Mouse (Mus musculus) MEL (cell line): ENCODE data around the gene Traf6. TPM values are rescaled to one million over a fixed set of nuclear protein-coding genes. Genes with fewer than 3 reads are reported as not detected.

ENCODE experiments used
- DNase-seq: peaks from one replicate; pipeline ENCODE4 v3.0.0; 2011; ENCODE audit warnings: low read depth, low spot score
- H3K27ac ChIP-seq: 2 replicates; pipeline ENCODE4 v1.5.1; 2012; ENCODE audit warnings: low read depth, mild to moderate bottlenecking, control low read depth, low read length, moderate library complexity; ENCODE audit not compliant: control insufficient read depth
- H3K27me3 ChIP-seq, 2 experiments: fragments of 150-350 bp in 1 of 2; sonication (generic) in 1 of 2; 2 replicates each; pipeline ENCODE4 v1.6.1; 2012; ENCODE audit warnings: low read length in 2 of 2, mild to moderate bottlenecking in 2 of 2, improper control_type of control experiment in 1 of 2, moderate library complexity in 1 of 2; ENCODE audit not compliant: insufficient read depth in 2 of 2, control insufficient read depth in 1 of 2
- H3K36me3 ChIP-seq, 2 experiments: 2 replicates each; pipeline ENCODE4 v1.6.1; 2012 to 2014; ENCODE audit warnings: low read length in 2 of 2, improper control_type of control experiment in 1 of 2, inconsistent platforms in 1 of 2, mild to moderate bottlenecking in 1 of 2; ENCODE audit not compliant: insufficient read depth in 2 of 2, control insufficient read depth in 1 of 2
- H3K4me1 ChIP-seq, 2 experiments: fragments of 150-350 bp in 1 of 2; sonication (generic) in 1 of 2; 2 replicates each; pipeline ENCODE4 v1.6.1; 2012; ENCODE audit warnings: low read length in 2 of 2, improper control_type of control experiment in 1 of 2, mild to moderate bottlenecking in 1 of 2; ENCODE audit not compliant: insufficient read depth in 2 of 2, control insufficient read depth in 1 of 2
- H3K4me3 ChIP-seq, 2 experiments: fragments of 150-350 bp in 1 of 2; sonication (generic) in 1 of 2; 2 replicates each; pipeline ENCODE4 v1.5.1; 2012; ENCODE audit warnings: low read depth in 2 of 2, low read length in 2 of 2, mild to moderate bottlenecking in 2 of 2, moderate library complexity in 2 of 2, control low read depth in 1 of 2, improper control_type of control experiment in 1 of 2; ENCODE audit not compliant: control insufficient read depth in 1 of 2, insufficient read depth in 1 of 2
- H3K79me2 ChIP-seq: 2 replicates; pipeline ENCODE4 v1.6.1; 2012; ENCODE audit warnings: mild to moderate bottlenecking, low read length, moderate library complexity; ENCODE audit not compliant: control insufficient read depth, poor library complexity, insufficient read depth
- H3K9ac ChIP-seq: 2 replicates; pipeline ENCODE4 v1.6.1; 2012; ENCODE audit warnings: low read depth, mild to moderate bottlenecking, control low read depth, low read length, moderate library complexity; ENCODE audit not compliant: control insufficient read depth, poor library complexity, severe bottlenecking
- H3K9me3 ChIP-seq: fragments of 150-350 bp; sonication (generic); replicated peaks from 2 replicates; pipeline ENCODE4 v1.6.1; 2012; ENCODE audit warnings: mild to moderate bottlenecking, low read length, improper control_type of control experiment, moderate library complexity; ENCODE audit not compliant: insufficient read depth
- BHLHE40 ChIP-seq: IDR thresholded peaks from 2 replicates; pipeline ENCODE4 v1.6.1; 2012; ENCODE audit warnings: low read depth, mild to moderate bottlenecking, inconsistent platforms, low read length, improper control_type of control experiment, borderline replicate concordance
- CHD2 ChIP-seq: IDR thresholded peaks from 2 replicates; pipeline ENCODE4 v1.6.1; 2011; ENCODE audit warnings: low read length, improper control_type of control experiment
- CTCF ChIP-seq, 3 experiments: IDR thresholded peaks in 2 of 3; conservative IDR thresholded peaks in 1 of 3; 2 replicates each; pipeline ENCODE4 v1.5.1; 2011 to 2012; ENCODE audit warnings: low read length in 3 of 3, low read depth in 2 of 3, mild to moderate bottlenecking in 2 of 3, improper control_type of control experiment in 1 of 3, inconsistent platforms in 1 of 3, mixed read lengths in 1 of 3, moderate library complexity in 1 of 3; ENCODE audit not compliant: control insufficient read depth in 1 of 3, insufficient read depth in 1 of 3, poor library complexity in 1 of 3, severe bottlenecking in 1 of 3
- E2F4 ChIP-seq: IDR thresholded peaks from 2 replicates; pipeline ENCODE4 v1.6.1; 2011; ENCODE audit warnings: low read depth, low read length, improper control_type of control experiment, borderline replicate concordance
- ELF1 ChIP-seq: IDR thresholded peaks from 2 replicates; pipeline ENCODE4 v1.6.1; 2014; ENCODE audit warnings: low read depth, mild to moderate bottlenecking, inconsistent platforms, low read length, improper control_type of control experiment, moderate library complexity
- EP300 ChIP-seq, 2 experiments: IDR thresholded peaks; 2 replicates each; pipeline ENCODE4 v1.6.1; 2011; ENCODE audit warnings: improper control_type of control experiment in 2 of 2, low read length in 2 of 2, low read depth in 1 of 2, mild to moderate bottlenecking in 1 of 2
- ETS1 ChIP-seq: IDR thresholded peaks from 2 replicates; pipeline ENCODE4 v1.6.1; 2012; ENCODE audit warnings: low read depth, mild to moderate bottlenecking, inconsistent platforms, low read length, improper control_type of control experiment, moderate library complexity
- GATA1 ChIP-seq: IDR thresholded peaks from 2 replicates; pipeline ENCODE4 v1.6.1; 2011; ENCODE audit warnings: low read depth, low read length, improper control_type of control experiment
- MAX ChIP-seq: IDR thresholded peaks from 2 replicates; pipeline ENCODE4 v1.6.1; 2011; ENCODE audit warnings: low read length, improper control_type of control experiment
- MAZ ChIP-seq: IDR thresholded peaks from 2 replicates; pipeline ENCODE4 v1.6.1; 2012; ENCODE audit warnings: low read depth, mild to moderate bottlenecking, inconsistent platforms, low read length, improper control_type of control experiment
- MEF2A ChIP-seq: IDR thresholded peaks from 2 replicates; pipeline ENCODE4 v1.6.1; 2014; ENCODE audit warnings: low read depth, mild to moderate bottlenecking, inconsistent platforms, low read length, improper control_type of control experiment; ENCODE audit not compliant: poor library complexity, insufficient replicate concordance, severe bottlenecking; ENCODE audit errors: extremely low read depth
- MYB ChIP-seq: IDR thresholded peaks from 2 replicates; pipeline ENCODE4 v1.6.1; 2011; ENCODE audit warnings: mild to moderate bottlenecking, low read depth, low read length, improper control_type of control experiment
- NRF1 ChIP-seq: IDR thresholded peaks from 2 replicates; pipeline ENCODE4 v1.6.1; 2014; ENCODE audit warnings: low read depth, mild to moderate bottlenecking, inconsistent platforms, low read length, improper control_type of control experiment, moderate library complexity; ENCODE audit not compliant: poor library complexity, insufficient read depth, severe bottlenecking
- POLR2AphosphoS2 ChIP-seq: IDR thresholded peaks from 2 replicates; pipeline ENCODE4 v1.6.1; 2011; ENCODE audit warnings: low read length, improper control_type of control experiment
- POLR2AphosphoS5 ChIP-seq: IDR thresholded peaks from 2 replicates; pipeline ENCODE4 v1.6.1; 2012; ENCODE audit warnings: low read depth, borderline replicate concordance, mild to moderate bottlenecking, inconsistent platforms, low read length, moderate library complexity, mixed read lengths
- RCOR1 ChIP-seq: IDR thresholded peaks from 2 replicates; pipeline ENCODE4 v1.6.1; 2012; ENCODE audit warnings: low read depth, mild to moderate bottlenecking, inconsistent platforms, low read length, improper control_type of control experiment
- SIN3A ChIP-seq: IDR thresholded peaks from 2 replicates; pipeline ENCODE4 v1.6.1; 2012; ENCODE audit warnings: low read length, improper control_type of control experiment, inconsistent platforms
- TAL1 ChIP-seq: IDR thresholded peaks from 2 replicates; pipeline ENCODE4 v1.6.1; 2012; ENCODE audit warnings: mild to moderate bottlenecking, inconsistent platforms, low read length, moderate library complexity, mixed read lengths
- TCF12 ChIP-seq: IDR thresholded peaks from 2 replicates; pipeline ENCODE4 v1.6.1; 2014; ENCODE audit warnings: low read depth, mild to moderate bottlenecking, inconsistent platforms, low read length, improper control_type of control experiment, moderate library complexity
- UBTF ChIP-seq: IDR thresholded peaks from 2 replicates; pipeline ENCODE4 v1.6.1; 2012; ENCODE audit warnings: low read depth, mild to moderate bottlenecking, inconsistent platforms, low read length, improper control_type of control experiment, moderate library complexity, borderline replicate concordance; ENCODE audit not compliant: insufficient read depth
- USF1 ChIP-seq: IDR thresholded peaks from 2 replicates; pipeline ENCODE4 v1.6.1; 2014; ENCODE audit warnings: low read depth, mild to moderate bottlenecking, inconsistent platforms, low read length, improper control_type of control experiment, moderate library complexity
- ZKSCAN1 ChIP-seq: IDR thresholded peaks from 2 replicates; pipeline ENCODE4 v1.6.1; 2012; ENCODE audit warnings: low read depth, mild to moderate bottlenecking, inconsistent platforms, low read length, improper control_type of control experiment, moderate library complexity
- polyA plus RNA-seq, 2 experiments: library from polyadenylated mRNA; stranded (reverse) in 1 of 2; unstranded in 1 of 2; fragments of >175 nt in 1 of 2; fragments of >200 nt in 1 of 2; gene quantifications; 2 replicates each; pipeline versions ENCODE4 v1.2.1 to v1.2.4; 2012; ENCODE audit warnings: low replicate concordance in 2 of 2, low read depth in 1 of 2; ENCODE audit not compliant: insufficient read length in 2 of 2, insufficient read depth in 1 of 2, missing spikeins in 1 of 2
- total RNA-seq: library from RNA; depleted of rRNA; stranded (reverse); fragments of 300-350 nt; gene quantifications from 2 replicates; pipeline ENCODE4 v1.2.3, GENCODE M21; 2012

Traf6 gene
- total and polyA plus RNA-seq, 3 experiments: 11.8 to 18.0 TPM; not detected in 1

DNA sequence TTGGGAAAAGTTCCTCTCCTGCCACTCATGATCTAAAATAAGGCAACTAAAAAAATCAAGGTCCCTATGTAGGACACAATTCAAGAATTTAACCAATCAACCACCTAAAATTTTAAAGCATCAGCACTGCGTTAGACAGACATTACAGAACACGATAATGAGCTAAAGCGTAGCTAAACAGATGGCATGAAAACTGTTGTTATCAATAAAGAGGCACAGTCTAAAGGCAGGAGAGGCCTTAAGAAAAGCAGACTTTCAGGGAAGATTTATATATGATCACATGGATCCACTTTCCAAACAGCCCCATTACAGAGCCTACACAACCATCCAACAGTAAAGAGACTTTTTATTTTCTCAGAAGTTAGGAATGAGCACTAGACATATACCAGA lies 12.5 kb upstream of the Traf6 start:
- H3K36me3 ChIP-seq: no peaks in the 10 kb centered on the region
- H3K27me3 ChIP-seq: peaks cover 2 to 5% of the 10 kb centered on the region in 2 experiments
- H3K79me2 ChIP-seq: no peaks in the 10 kb centered on the region
- H3K27ac ChIP-seq: no peak overlapping the region
- no peak overlapping the region for H3K4me3 ChIP-seq
- no peak for TF ChIP-seq USF1
- no peak for TF ChIP-seq SIN3A
- no peak for TF ChIP-seq EP300 (IDR thresholded peaks at IDR 0.05; ENCODE audit: low read depth in 1 of 2, low read length in 2 of 2)
- no peak for TF ChIP-seq POLR2AphosphoS2
- no peak for TF ChIP-seq ZKSCAN1
- TF ChIP-seq ETS1: no peak
- no peak for TF ChIP-seq ELF1
- no peak for TF ChIP-seq CTCF (IDR thresholded peaks at IDR 0.05 in 2 of 3, conservative IDR thresholded peaks at IDR 0.05 in 1 of 3; ENCODE audit: control insufficient read depth in 1 of 3, insufficient read depth in 1 of 3, low read depth in 2 of 3, low read length in 3 of 3, poor library complexity in 1 of 3, severe bottlenecking in 1 of 3)
- TF ChIP-seq CHD2: no peak
- TF ChIP-seq E2F4: no peak
- TF ChIP-seq UBTF: no peak
- no peak for TF ChIP-seq MAZ
- TF ChIP-seq BHLHE40: no peak
- no peak for TF ChIP-seq MAX
- no peak for TF ChIP-seq TAL1
- no peak for TF ChIP-seq MEF2A
- TF ChIP-seq MYB: no peak
- no peak for TF ChIP-seq POLR2AphosphoS5
- TF ChIP-seq NRF1: no peak
- TF ChIP-seq RCOR1: no peak
- TF ChIP-seq, all 39 proteins: peak for 0
- no peaks in the 10 kb centered on the region for H3K9me3 ChIP-seq
- H3K4me1 ChIP-seq: no peaks in the 10 kb centered on the region
- DNase-seq: no peak
- H3K9ac ChIP-seq: no peak overlapping the region

GRCm38 (mm10) chr2:101668751-101669150 lies 9.5 kb upstream of the Traf6 start:
- H3K4me3 ChIP-seq: no peak overlapping the region
- H3K9ac ChIP-seq: no peak overlapping the region
- no peaks in the 10 kb centered on the region for H3K79me2 ChIP-seq
- TF ChIP-seq EP300 (IDR thresholded peaks at IDR 0.05; ENCODE audit: low read depth in 1 of 2, low read length in 2 of 2): 0 out of 4 replicates have a peak, but pooled peaks of 1 of the 2 experiments have one; percentile 18
- TF ChIP-seq TCF12: 0 out of 2 replicates have a peak, but pooled peaks have one; percentile 11
- no peak for TF ChIP-seq MYB
- no peak for TF ChIP-seq RCOR1
- peak; percentile 47; the same call in 1 of the 2 replicates for TF ChIP-seq GATA1
- TF ChIP-seq TAL1: 0 out of 2 replicates have a peak, but pooled peaks have one; percentile 30
- no peaks in the 10 kb centered on the region; a peak in 2 of 4 replicates for H3K27me3 ChIP-seq
- H3K9me3 ChIP-seq: no peaks in the 10 kb centered on the region
- peak; percentile 56 for DNase-seq
- no peaks in the 10 kb centered on the region for H3K36me3 ChIP-seq
- no peak overlapping the region for H3K27ac ChIP-seq
- no peaks in the 10 kb centered on the region for H3K4me1 ChIP-seq
